Mouse (Mus musculus): ENCODE measurements around the gene Tada1. TPM values are rescaled to one million over a fixed set of nuclear protein-coding genes. Genes with fewer than 3 reads are reported as not detected.

The Tada1 gene
- polyA plus RNA-seq (2015; fragmentation: Nextera tagmentation; extraction: Ambion mirVana): 42.5 and 47.4 TPM in 2 replicates

GRCm38 (mm10) chr1:166379013-166379629 is at the start of gene Tada1:
Gene Tada1, plus strand, starts transcription at chr1:166379097.
- ATAC-seq (ENCODE audit: insufficient read depth, low FRiP score): peak; percentile 96
- under 1% methylated on average over 81 of the region's 81 CpGs for WGBS
- H3K9me3 ChIP-seq (replicated peaks; ENCODE audit: control insufficient read depth, low read length): no peaks in the 10 kb centered on the region

GRCm38 (mm10) chr1:166330752-166331151 is 48.1 kb upstream of the Tada1 start:
- H3K27me3 ChIP-seq (ENCODE audit: control insufficient read depth, insufficient read depth, low read length): no peaks in the 10 kb centered on the region
- no peaks in the 10 kb centered on the region for H3K4me1 ChIP-seq (ENCODE audit: control insufficient read depth, insufficient read depth, low read length)
- H3K4me2 ChIP-seq (ENCODE audit: low read depth, low read length): no peak overlapping the region
- no peak overlapping the region for H3K4me3 ChIP-seq (replicated peaks; ENCODE audit: low read length)
- no peaks in the 10 kb centered on the region for H3K36me3 ChIP-seq (ENCODE audit: control insufficient read depth, insufficient read depth, low read length)
- H3K9ac ChIP-seq (ENCODE audit: low read length): no peak overlapping the region
- 65% methylated on average over 3 of the region's 3 CpGs for WGBS
- H3K27ac ChIP-seq (ENCODE audit: low read length): no peak overlapping the region
- ATAC-seq (ENCODE audit: insufficient read depth, low FRiP score): no peak
- H3K9me3 ChIP-seq (replicated peaks; ENCODE audit: control insufficient read depth, low read length): no peaks in the 10 kb centered on the region

More at GRCm38 (mm10) chr1:166379013-166379629, at the start of gene Tada1:
- Histone ChIP-seq H3K4me2 (ENCODE audit: low read depth, low read length) (peak within 1 kb of the TSS; percentile 69), H3K9ac (ENCODE audit: low read length) (peak within 1 kb of the TSS; percentile 100), H3K36me3 (ENCODE audit: control insufficient read depth, insufficient read depth, low read length) (peaks cover 6% of the 10 kb centered on the region), H3K4me3 (replicated peaks; ENCODE audit: low read length) (peak within 1 kb of the TSS; percentile 100), H3K27me3 (ENCODE audit: control insufficient read depth, insufficient read depth, low read length) (no peaks in the 10 kb centered on the region), H3K27ac (ENCODE audit: low read length) (peak within 1 kb of the TSS; percentile 91), H3K4me1 (ENCODE audit: control insufficient read depth, insufficient read depth, low read length) (peaks cover 12% of the 10 kb centered on the region)

- Histone ChIP-seq H3K27ac (ENCODE audit: low read length) (no peak overlapping the region), H3K4me3 (replicated peaks; ENCODE audit: low read length) (no peak overlapping the region), H3K27me3 (ENCODE audit: control insufficient read depth, insufficient read depth, low read length) (no peaks in the 10 kb centered on the region), H3K4me2 (ENCODE audit: low read depth, low read length) (no peak overlapping the region), H3K36me3 (ENCODE audit: control insufficient read depth, insufficient read depth, low read length) (no peaks in the 10 kb centered on the region), H3K4me1 (ENCODE audit: control insufficient read depth, insufficient read depth, low read length) (no peaks in the 10 kb centered on the region), H3K9me3 (replicated peaks; ENCODE audit: control insufficient read depth, low read length) (no peaks in the 10 kb centered on the region), H3K9ac (ENCODE audit: low read length) (no peak overlapping the region)
- 81% methylated on average over 6 of the region's 6 CpGs for WGBS
- no peak for ATAC-seq (ENCODE audit: insufficient read depth, low FRiP score)
Observed at GRCm38 (mm10) chr1:166339110-166339509, 39.8 kb upstream of the Tada1 start.

GRCm38 (mm10) chr1:166342060-166342459 is 36.8 kb upstream of the Tada1 start:
- Histone ChIP-seq H3K27me3 (ENCODE audit: control insufficient read depth, insufficient read depth, low read length) (no peaks in the 10 kb centered on the region), H3K4me3 (replicated peaks; ENCODE audit: low read length) (no peak overlapping the region), H3K9ac (ENCODE audit: low read length) (no peak overlapping the region), H3K9me3 (replicated peaks; ENCODE audit: control insufficient read depth, low read length) (no peaks in the 10 kb centered on the region), H3K36me3 (ENCODE audit: control insufficient read depth, insufficient read depth, low read length) (no peaks in the 10 kb centered on the region), H3K27ac (ENCODE audit: low read length) (no peak overlapping the region), H3K4me1 (ENCODE audit: control insufficient read depth, insufficient read depth, low read length) (no peaks in the 10 kb centered on the region), H3K4me2 (ENCODE audit: low read depth, low read length) (no peak overlapping the region)
- WGBS: 50% methylated on average over 2 of the region's 2 CpGs
- ATAC-seq (ENCODE audit: insufficient read depth, low FRiP score): no peak

GRCm38 (mm10) chr1:166342539-166342938 is 36.4 kb upstream of the Tada1 start:
- Histone ChIP-seq H3K9ac (ENCODE audit: low read length) (no peak overlapping the region), H3K27me3 (ENCODE audit: control insufficient read depth, insufficient read depth, low read length) (no peaks in the 10 kb centered on the region), H3K4me3 (replicated peaks; ENCODE audit: low read length) (no peak overlapping the region), H3K4me2 (ENCODE audit: low read depth, low read length) (no peak overlapping the region), H3K4me1 (ENCODE audit: control insufficient read depth, insufficient read depth, low read length) (no peaks in the 10 kb centered on the region), H3K36me3 (ENCODE audit: control insufficient read depth, insufficient read depth, low read length) (no peaks in the 10 kb centered on the region), H3K9me3 (replicated peaks; ENCODE audit: control insufficient read depth, low read length) (no peaks in the 10 kb centered on the region), H3K27ac (ENCODE audit: low read length) (no peak overlapping the region)
- WGBS: 84% methylated on average over 1 of the region's 1 CpGs
- no peak for ATAC-seq (ENCODE audit: insufficient read depth, low FRiP score)

- H3K9ac ChIP-seq (ENCODE audit: low read length): no peak overlapping the region
- no peaks in the 10 kb centered on the region for H3K4me1 ChIP-seq (ENCODE audit: control insufficient read depth, insufficient read depth, low read length)
- H3K9me3 ChIP-seq (replicated peaks; ENCODE audit: control insufficient read depth, low read length): no peaks in the 10 kb centered on the region
- ATAC-seq (ENCODE audit: insufficient read depth, low FRiP score): no peak
- no peak overlapping the region for H3K27ac ChIP-seq (ENCODE audit: low read length)
- no peak overlapping the region for H3K4me2 ChIP-seq (ENCODE audit: low read depth, low read length)
- WGBS: 59% methylated on average over 5 of the region's 5 CpGs
- H3K4me3 ChIP-seq (replicated peaks; ENCODE audit: low read length): no peak overlapping the region
- no peaks in the 10 kb centered on the region for H3K36me3 ChIP-seq (ENCODE audit: control insufficient read depth, insufficient read depth, low read length)
- H3K27me3 ChIP-seq (ENCODE audit: control insufficient read depth, insufficient read depth, low read length): no peaks in the 10 kb centered on the region
Observed at GRCm38 (mm10) chr1:166343586-166343985, 35.3 kb upstream of the Tada1 start.

- no peaks in the 10 kb centered on the region for H3K36me3 ChIP-seq (ENCODE audit: control insufficient read depth, insufficient read depth, low read length)
- no peaks in the 10 kb centered on the region for H3K4me1 ChIP-seq (ENCODE audit: control insufficient read depth, insufficient read depth, low read length)
- 78% methylated on average over 8 of the region's 8 CpGs for WGBS
- H3K27ac ChIP-seq (ENCODE audit: low read length): no peak overlapping the region
- no peak for ATAC-seq (ENCODE audit: insufficient read depth, low FRiP score)
- no peak overlapping the region for H3K4me2 ChIP-seq (ENCODE audit: low read depth, low read length)
- H3K27me3 ChIP-seq (ENCODE audit: control insufficient read depth, insufficient read depth, low read length): no peaks in the 10 kb centered on the region
- no peak overlapping the region for H3K9ac ChIP-seq (ENCODE audit: low read length)
- no peak overlapping the region for H3K4me3 ChIP-seq (replicated peaks; ENCODE audit: low read length)
- H3K9me3 ChIP-seq (replicated peaks; ENCODE audit: control insufficient read depth, low read length): no peaks in the 10 kb centered on the region
Observed at GRCm38 (mm10) chr1:166344300-166345077, 34.4 kb upstream of the Tada1 start.

GRCm38 (mm10) chr1:166345602-166346001 is 33.3 kb upstream of the Tada1 start:
- no peak overlapping the region for H3K27ac ChIP-seq (ENCODE audit: low read length)
- no peak overlapping the region for H3K9ac ChIP-seq (ENCODE audit: low read length)
- no peak overlapping the region for H3K4me3 ChIP-seq (replicated peaks; ENCODE audit: low read length)
- no peaks in the 10 kb centered on the region for H3K27me3 ChIP-seq (ENCODE audit: control insufficient read depth, insufficient read depth, low read length)
- no peak overlapping the region for H3K4me2 ChIP-seq (ENCODE audit: low read depth, low read length)
- no peak for ATAC-seq (ENCODE audit: insufficient read depth, low FRiP score)
- no peaks in the 10 kb centered on the region for H3K4me1 ChIP-seq (ENCODE audit: control insufficient read depth, insufficient read depth, low read length)
- 91% methylated on average over 6 of the region's 6 CpGs for whole genome bisulfite sequencing
- H3K36me3 ChIP-seq (ENCODE audit: control insufficient read depth, insufficient read depth, low read length): no peaks in the 10 kb centered on the region
- no peaks in the 10 kb centered on the region for H3K9me3 ChIP-seq (replicated peaks; ENCODE audit: control insufficient read depth, low read length)

GRCm38 (mm10) chr1:166346906-166347305 is 32.0 kb upstream of the Tada1 start:
- 73% methylated on average over 3 of the region's 3 CpGs for WGBS
- no peak for ATAC-seq (ENCODE audit: insufficient read depth, low FRiP score)
- H3K27me3 ChIP-seq (ENCODE audit: control insufficient read depth, insufficient read depth, low read length): no peaks in the 10 kb centered on the region

More at GRCm38 (mm10) chr1:166346906-166347305, 32.0 kb upstream of the Tada1 start:
- H3K27ac ChIP-seq (ENCODE audit: low read length): no peak overlapping the region
- no peaks in the 10 kb centered on the region for H3K4me1 ChIP-seq (ENCODE audit: control insufficient read depth, insufficient read depth, low read length)
- no peaks in the 10 kb centered on the region for H3K9me3 ChIP-seq (replicated peaks; ENCODE audit: control insufficient read depth, low read length)
- no peak overlapping the region for H3K4me2 ChIP-seq (ENCODE audit: low read depth, low read length)
- H3K36me3 ChIP-seq (ENCODE audit: control insufficient read depth, insufficient read depth, low read length): no peaks in the 10 kb centered on the region
- no peak overlapping the region for H3K4me3 ChIP-seq (replicated peaks; ENCODE audit: low read length)
- no peak overlapping the region for H3K9ac ChIP-seq (ENCODE audit: low read length)

Measured in stomach, embryonic 16.5 days (tissue).